In the genomic region with DNA sequence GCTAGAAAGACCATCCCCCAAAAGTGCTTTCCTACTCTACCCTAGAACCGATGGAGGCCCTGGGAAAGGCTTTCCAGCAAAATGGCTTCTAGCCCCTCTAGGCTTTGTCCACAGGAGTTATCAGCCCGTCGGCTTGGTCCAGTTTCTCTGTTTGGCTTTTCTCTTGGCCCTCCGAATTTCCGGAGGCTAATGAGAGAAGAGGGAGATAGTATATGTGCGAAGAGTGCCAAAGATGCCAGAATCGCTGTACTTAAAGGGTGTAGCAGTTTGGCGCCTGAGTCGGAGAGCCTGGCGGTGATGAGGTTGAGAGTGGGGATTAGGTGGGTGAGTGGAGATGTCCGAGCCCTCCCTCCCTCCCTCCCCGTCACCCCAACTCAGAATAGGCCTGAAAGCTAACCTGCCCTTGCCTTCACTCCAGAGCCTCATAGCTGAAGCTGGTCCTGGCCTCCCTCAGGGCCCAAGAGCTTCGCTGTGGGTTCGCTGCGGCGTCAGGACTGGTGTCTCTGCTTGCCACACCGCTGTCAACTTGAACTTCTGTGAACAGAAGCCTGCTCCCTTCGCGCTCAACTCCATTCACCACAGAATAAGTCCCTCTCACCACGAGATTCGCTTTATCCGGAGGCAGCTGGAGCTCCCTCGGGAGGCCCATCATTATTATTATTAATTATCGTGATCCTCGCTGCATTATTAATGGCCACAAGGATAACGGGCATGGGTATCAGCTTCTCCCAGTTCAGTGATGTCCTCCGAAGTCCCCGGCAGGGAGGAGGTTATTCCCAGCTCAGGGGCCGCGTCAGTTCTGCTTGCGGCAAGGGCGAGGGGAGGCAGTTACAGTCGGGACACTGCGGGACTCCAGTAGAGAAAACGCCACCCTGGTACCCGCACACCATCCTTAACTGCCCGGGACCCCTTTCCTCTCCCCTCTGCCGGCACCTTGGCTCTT, we compare ENCODE assay signal across 11 mouse cellular contexts. TPM values are rescaled to one million over a fixed set of nuclear protein-coding genes. Genes with fewer than 3 reads are reported as not detected.
A peak's percentile ranks its signal among the peaks of the same experiment; 100 is the strongest.
DNase-seq lines count a peak whose midpoint lies in the region; ATAC-seq lines count a peak whose summit lies in the region.
"Had no signal": no experiment of that assay in that cellular context is flagged by ENCODE, and none has a peak within 500 bp of the region (broad histone marks: within the 10 kb centered on the region; RNA-seq: fewer than 3 reads in every experiment).

No protein-coding gene starts in this region.

- H3K27ac ChIP-seq in hindbrain, embryonic 15.5 days (replicated peaks) = peak overlapping the region; percentile 75
- no peak overlapping the region for H3K27ac ChIP-seq in neural tube, embryonic 12.5 days
- no peak overlapping the region for H3K27ac ChIP-seq in heart, embryonic 10.5 days
- H3K27ac ChIP-seq: macrophage had no signal

- H3K4me3 ChIP-seq in hindbrain, embryonic 15.5 days = peak overlapping the region; percentile 55
- peak overlapping the region; percentile 28 for H3K4me3 ChIP-seq in neural tube, embryonic 12.5 days
- H3K4me3 ChIP-seq in heart, embryonic 10.5 days = no peak overlapping the region

- H3K4me2 ChIP-seq in hindbrain, embryonic 15.5 days = peak overlapping the region; percentile 48
- peak overlapping the region; percentile 73 for H3K4me2 ChIP-seq in neural tube, embryonic 12.5 days (replicated peaks)

- no peaks in the 10 kb centered on the region for H3K36me3 ChIP-seq in hindbrain, embryonic 15.5 days
- H3K36me3 ChIP-seq in neural tube, embryonic 12.5 days = no peaks in the 10 kb centered on the region
- no peaks in the 10 kb centered on the region for H3K36me3 ChIP-seq in heart, embryonic 10.5 days

- ATAC-seq in hindbrain, embryonic 15.5 days (ENCODE audit: low FRiP score, low read depth) = peak; percentile 39
- peak; percentile 27; the same call in 1 of the 2 replicates for ATAC-seq in neural tube, embryonic 12.5 days (ENCODE audit: low FRiP score, low read depth)

- H3K9ac ChIP-seq in hindbrain, embryonic 15.5 days = peak overlapping the region; percentile 53
- peak overlapping the region; percentile 52 for H3K9ac ChIP-seq in neural tube, embryonic 12.5 days

- peak; percentile 64 for DNase-seq in cerebellum, adult 11-12 months
- DNase-seq in cerebellum, adult 11 months = no peak
- peak; percentile 65 for DNase-seq in embryo, embryonic 9.5 days (ENCODE audit: extremely low spot score)
- no peak for DNase-seq in urinary bladder, postnatal 14 days (ENCODE audit: low spot score)
- DNase-seq in adrenal gland, postnatal 14 days = no peak
- no peak for DNase-seq in heart, embryonic 10.5 days (ENCODE audit: low spot score)
- DNase-seq: adrenal gland, adult 2 months had no signal

- no peaks in the 10 kb centered on the region for H3K9me3 ChIP-seq in hindbrain, embryonic 15.5 days
- no peaks in the 10 kb centered on the region for H3K9me3 ChIP-seq in neural tube, embryonic 12.5 days
- no peaks in the 10 kb centered on the region for H3K9me3 ChIP-seq in heart, embryonic 10.5 days

- no peaks in the 10 kb centered on the region for H3K4me1 ChIP-seq in hindbrain, embryonic 15.5 days (replicated peaks)
- H3K4me1 ChIP-seq in neural tube, embryonic 12.5 days = peaks cover 13% of the 10 kb centered on the region; the same call in 1 of the 2 replicates
- peaks cover 7% of the 10 kb centered on the region for H3K4me1 ChIP-seq in heart, embryonic 10.5 days

- H3K27me3 ChIP-seq in hindbrain, embryonic 15.5 days = peaks cover 45% of the 10 kb centered on the region
- peaks cover 64% of the 10 kb centered on the region for H3K27me3 ChIP-seq in neural tube, embryonic 12.5 days (replicated peaks)
- peaks cover 97% of the 10 kb centered on the region for H3K27me3 ChIP-seq in heart, embryonic 10.5 days (ENCODE audit: insufficient read depth, poor library complexity, severe bottlenecking)

- WGBS in hindbrain, embryonic 15.5 days = 4% methylated on average over 38 of the region's 38 CpGs
- 2% methylated on average over 38 of the region's 38 CpGs for WGBS in neural tube, embryonic 12.5 days
- under 1% methylated on average over 37 of the region's 38 CpGs for WGBS in heart, embryonic 10.5 days

RNA-seq across cellular contexts. Expression of a gene that starts 7.1 kb away (rescaled TPM):
- polyA plus RNA-seq in hindbrain, embryonic 15.5 days (2015; fragmentation: Nextera tagmentation; extraction: Ambion mirVana) = 11.6 and 12.9 TPM in 2 replicates
- 11.6 and 13.4 TPM in 2 replicates for polyA plus RNA-seq in neural tube, embryonic 12.5 days (2016; fragmentation: Nextera tagmentation; extraction: Ambion mirVana)
- 0.64 TPM in 1 of 2 replicates, not detected in the other for total RNA-seq in adrenal gland, postnatal 14 days (2021)
- polyA plus RNA-seq in heart, embryonic 10.5 days (2016; fragmentation: Nextera tagmentation; extraction: Ambion mirVana) = 0.11 TPM in 1 of 2 replicates, not detected in the other
- total RNA-seq: adrenal gland, adult 2 months; hematopoietic stem cell, adult 5-6 weeks had no signal
- polyA plus RNA-seq: macrophage had no signal

RNA-seq across cellular contexts. Expression of a gene that starts 8.0 kb away (rescaled TPM):
- 0.50 and 0.64 TPM in 2 replicates for polyA plus RNA-seq in hindbrain, embryonic 15.5 days (2015; fragmentation: Nextera tagmentation; extraction: Ambion mirVana)
- 0.57 and 0.68 TPM in 2 replicates for polyA plus RNA-seq in neural tube, embryonic 12.5 days (2016; fragmentation: Nextera tagmentation; extraction: Ambion mirVana)
- total RNA-seq in adrenal gland, postnatal 14 days (2021) = not detected in 2 replicates
- polyA plus RNA-seq in heart, embryonic 10.5 days (2016; fragmentation: Nextera tagmentation; extraction: Ambion mirVana) = not detected in 2 replicates
- total RNA-seq: adrenal gland, adult 2 months; hematopoietic stem cell, adult 5-6 weeks had no signal
- polyA plus RNA-seq: adrenal gland, adult 2 months; macrophage had no signal

RNA-seq across cellular contexts. Expression of a gene that starts 16.9 kb away (rescaled TPM):
- polyA plus RNA-seq in hindbrain, embryonic 15.5 days (2015; fragmentation: Nextera tagmentation; extraction: Ambion mirVana) = 13.8 and 17.9 TPM in 2 replicates
- 11.3 and 14.3 TPM in 2 replicates for polyA plus RNA-seq in neural tube, embryonic 12.5 days (2016; fragmentation: Nextera tagmentation; extraction: Ambion mirVana)
- total RNA-seq in adrenal gland, postnatal 14 days (2021) = 0.11 TPM in 1 of 2 replicates, not detected in the other
- 0.04 and 0.30 TPM in 2 replicates for polyA plus RNA-seq in heart, embryonic 10.5 days (2016; fragmentation: Nextera tagmentation; extraction: Ambion mirVana)
- total RNA-seq: adrenal gland, adult 2 months; hematopoietic stem cell, adult 5-6 weeks had no signal
- polyA plus RNA-seq: macrophage had no signal

RNA-seq across cellular contexts. Expression of a gene that starts 31.4 kb away (rescaled TPM):
- 2.4 and 2.7 TPM in 2 replicates for polyA plus RNA-seq in hindbrain, embryonic 15.5 days (2015; fragmentation: Nextera tagmentation; extraction: Ambion mirVana)
- 1.3 TPM in 2 replicates for polyA plus RNA-seq in neural tube, embryonic 12.5 days (2016; fragmentation: Nextera tagmentation; extraction: Ambion mirVana)
- not detected in 2 replicates for total RNA-seq in adrenal gland, postnatal 14 days (2021)
- polyA plus RNA-seq in heart, embryonic 10.5 days (2016; fragmentation: Nextera tagmentation; extraction: Ambion mirVana) = not detected in 2 replicates
- total RNA-seq: adrenal gland, adult 2 months; hematopoietic stem cell, adult 5-6 weeks had no signal
- polyA plus RNA-seq: adrenal gland, adult 2 months; macrophage had no signal

RNA-seq across cellular contexts. Expression of a gene that starts 51.8 kb away (rescaled TPM):
- polyA plus RNA-seq in hindbrain, embryonic 15.5 days (2015; fragmentation: Nextera tagmentation; extraction: Ambion mirVana) = 29.0 and 30.2 TPM in 2 replicates
- polyA plus RNA-seq in neural tube, embryonic 12.5 days (2016; fragmentation: Nextera tagmentation; extraction: Ambion mirVana) = 33.0 and 35.0 TPM in 2 replicates
- 189 and 214 TPM in 2 replicates for total RNA-seq in adrenal gland, postnatal 14 days (2021)
- 27.6 and 32.1 TPM in 2 replicates for polyA plus RNA-seq in heart, embryonic 10.5 days (2016; fragmentation: Nextera tagmentation; extraction: Ambion mirVana)

Comparison
In these comparisons a context has a peak if more than half of its experiments do, and no peak if none do; other contexts are left out.
1. DNase-seq: peak in cerebellum, adult 11-12 months (single experiment) and embryo, embryonic 9.5 days (single experiment); none in cerebellum, adult 11 months (single experiment), urinary bladder, postnatal 14 days (single experiment), adrenal gland, postnatal 14 days (single experiment) and heart, embryonic 10.5 days (single experiment).
2. RNA of a gene that starts 7.1 kb away (polyA plus RNA-seq): 11.6 to 12.9 TPM in hindbrain, embryonic 15.5 days and 11.6 to 13.4 TPM in neural tube, embryonic 12.5 days; 0.11 TPM in heart, embryonic 10.5 days; every median in the first group is over 10 times any median in the second.